Comparison of ENCODE assay signal across 7 mouse cellular contexts in genomic region chr6:38353811-38354722, GRCm38 (mm10). TPM values are rescaled to one million over a fixed set of nuclear protein-coding genes. Genes with fewer than 3 reads are reported as not detected.
DNase-seq lines count a peak whose midpoint lies in the region; ATAC-seq and TF ChIP-seq lines count a peak whose summit lies in the region.

Gene Zc3hav1 (minus strand): TSS chr6:38354603.

- H3K9me3 ChIP-seq in embryonic facial prominence, embryonic 12.5 days, result no peaks in the 10 kb centered on the region
- no peaks in the 10 kb centered on the region for H3K9me3 ChIP-seq in limb, embryonic 13.5 days
- no peaks in the 10 kb centered on the region for H3K9me3 ChIP-seq in midbrain, embryonic 15.5 days

- H3K4me2 ChIP-seq in embryonic facial prominence, embryonic 12.5 days (replicated peaks), result peak within 1 kb of the TSS; percentile 64
- peak within 1 kb of the TSS; percentile 74 for H3K4me2 ChIP-seq in limb, embryonic 13.5 days (replicated peaks)
- H3K4me2 ChIP-seq in midbrain, embryonic 15.5 days, result peak within 1 kb of the TSS; percentile 60

- H3K36me3 ChIP-seq in embryonic facial prominence, embryonic 12.5 days, result no peaks in the 10 kb centered on the region
- no peaks in the 10 kb centered on the region for H3K36me3 ChIP-seq in kidney, adult 2 months (ENCODE audit: control insufficient read depth, insufficient read depth, low read length)
- H3K36me3 ChIP-seq in limb, embryonic 13.5 days, result no peaks in the 10 kb centered on the region
- H3K36me3 ChIP-seq in midbrain, embryonic 15.5 days (replicated peaks), result no peaks in the 10 kb centered on the region

- no peak within 1 kb of the TSS for H3K27ac ChIP-seq in embryonic facial prominence, embryonic 12.5 days
- H3K27ac ChIP-seq in kidney, adult 2 months (ENCODE audit: insufficient read depth, low read depth, low read length), result peak within 1 kb of the TSS; percentile 92
- H3K27ac ChIP-seq in limb, embryonic 13.5 days, result no peak within 1 kb of the TSS
- H3K27ac ChIP-seq in midbrain, embryonic 15.5 days, result no peak within 1 kb of the TSS

- peak; percentile 68; the same call in 1 of the 2 replicates for ATAC-seq in embryonic facial prominence, embryonic 12.5 days (ENCODE audit: insufficient number of reproducible peaks, insufficient read depth, low FRiP score, low TSS enrichment)
- ATAC-seq in limb, embryonic 13.5 days (ENCODE audit: low FRiP score, low read depth), result peak; percentile 79
- ATAC-seq in midbrain, embryonic 15.5 days (replicated peaks), result peak; percentile 69; the same call in 1 of the 2 replicates

- peaks cover 64% of the 10 kb centered on the region for H3K27me3 ChIP-seq in embryonic facial prominence, embryonic 12.5 days
- no peaks in the 10 kb centered on the region for H3K27me3 ChIP-seq in kidney, adult 2 months (replicated peaks; ENCODE audit: control insufficient read depth, insufficient read depth, low read length)
- peaks cover 84% of the 10 kb centered on the region for H3K27me3 ChIP-seq in limb, embryonic 13.5 days
- peaks cover 57% of the 10 kb centered on the region for H3K27me3 ChIP-seq in midbrain, embryonic 15.5 days (replicated peaks)

- peak within 1 kb of the TSS; percentile 55 for H3K4me3 ChIP-seq in embryonic facial prominence, embryonic 12.5 days
- peak within 1 kb of the TSS; percentile 80 for H3K4me3 ChIP-seq in kidney, adult 2 months (ENCODE audit: insufficient read depth, low read depth, low read length)
- peak within 1 kb of the TSS; percentile 61 for H3K4me3 ChIP-seq in limb, embryonic 13.5 days
- H3K4me3 ChIP-seq in midbrain, embryonic 15.5 days, result peak within 1 kb of the TSS; percentile 42

- H3K4me1 ChIP-seq in embryonic facial prominence, embryonic 12.5 days, result 0 out of 2 replicates have a peak, but pooled peaks cover 3% of the 10 kb centered on the region
- no peaks in the 10 kb centered on the region for H3K4me1 ChIP-seq in kidney, adult 2 months (ENCODE audit: control insufficient read depth, insufficient read depth, low read length)
- peaks cover 10% of the 10 kb centered on the region; the same call in 1 of the 2 replicates for H3K4me1 ChIP-seq in limb, embryonic 13.5 days
- H3K4me1 ChIP-seq in midbrain, embryonic 15.5 days, result peaks cover 19% of the 10 kb centered on the region

- H3K9ac ChIP-seq in embryonic facial prominence, embryonic 12.5 days, result peak within 1 kb of the TSS; percentile 49
- peak within 1 kb of the TSS; percentile 61 for H3K9ac ChIP-seq in limb, embryonic 13.5 days
- H3K9ac ChIP-seq in midbrain, embryonic 15.5 days, result peak within 1 kb of the TSS; percentile 15; the same call in 1 of the 2 replicates

- no peak for TF ChIP-seq CTCF in kidney, adult 2 months (conservative IDR thresholded peaks at IDR 0.05; ENCODE audit: insufficient read depth, insufficient read length, low read depth, low read length)

- under 1% methylated on average over 87 of the region's 87 CpGs for WGBS in embryonic facial prominence, embryonic 12.5 days
- WGBS in kidney, adult 2 months, result under 1% methylated on average over 87 of the region's 87 CpGs
- WGBS in limb, embryonic 13.5 days, result under 1% methylated on average over 87 of the region's 87 CpGs
- WGBS in midbrain, embryonic 15.5 days, result under 1% methylated on average over 87 of the region's 87 CpGs

- peak; percentile 85 for DNase-seq in adrenal gland, adult 8-10 months
- DNase-seq in heart, adult 18-20 months, result peak; percentile 90 to 93
- peak; percentile 89 for DNase-seq in kidney, adult 2 months
- DNase-seq in spleen, postnatal 10 days (ENCODE audit: low spot score in 2 of 2), result peak; percentile 89 to 91

- peak; percentile 44 for TF ChIP-seq POLR2A in kidney, adult 2 months (IDR thresholded peaks at IDR 0.05; ENCODE audit: low read depth, low read length)

RNA-seq across cellular contexts. Expression of gene Zc3hav1, which starts in this region (rescaled TPM):
- 10 to 100 TPM; 59.7 to 72.1 (median 67.7) TPM for total RNA-seq in adrenal gland, adult 8-10 months (2022)
- polyA plus RNA-seq in embryonic facial prominence, embryonic 12.5 days (2016; fragmentation: Nextera tagmentation; extraction: Ambion mirVana), result 2.5 and 2.7 TPM in 2 replicates
- total RNA-seq in heart, adult 18-20 months (2021), result 10 to 100 TPM; 16.2 to 18.9 TPM
- 9.7 and 12.2 TPM in 2 replicates for polyA plus RNA-seq in kidney, adult 2 months (2012; rRNA removed)
- polyA plus RNA-seq in limb, embryonic 13.5 days (2015; fragmentation: Nextera tagmentation; extraction: Ambion mirVana), result 2.9 and 3.3 TPM in 2 replicates
- 1.6 and 1.7 TPM in 2 replicates for polyA plus RNA-seq in midbrain, embryonic 15.5 days (2015; fragmentation: Nextera tagmentation; extraction: Ambion mirVana)
